Mouse (Mus musculus): Measurements from ENCODE around the gene Slc44a3. TPM values are rescaled to one million over a fixed set of nuclear protein-coding genes. Genes with fewer than 3 reads are reported as not detected.
A peak's percentile ranks its signal among the peaks of the same experiment; 100 is the strongest.

The Slc44a3 gene
- total RNA-seq, 2 experiments from 2014 or later = 0.32 to 0.74 TPM

- DNase-seq = no peak
- intact Hi-C loops (cut with DNase I) = no loop called here
Observed at GRCm38 (mm10) chr3:121465795-121466194, 66.4 kb downstream of the Slc44a3 start.

DNA sequence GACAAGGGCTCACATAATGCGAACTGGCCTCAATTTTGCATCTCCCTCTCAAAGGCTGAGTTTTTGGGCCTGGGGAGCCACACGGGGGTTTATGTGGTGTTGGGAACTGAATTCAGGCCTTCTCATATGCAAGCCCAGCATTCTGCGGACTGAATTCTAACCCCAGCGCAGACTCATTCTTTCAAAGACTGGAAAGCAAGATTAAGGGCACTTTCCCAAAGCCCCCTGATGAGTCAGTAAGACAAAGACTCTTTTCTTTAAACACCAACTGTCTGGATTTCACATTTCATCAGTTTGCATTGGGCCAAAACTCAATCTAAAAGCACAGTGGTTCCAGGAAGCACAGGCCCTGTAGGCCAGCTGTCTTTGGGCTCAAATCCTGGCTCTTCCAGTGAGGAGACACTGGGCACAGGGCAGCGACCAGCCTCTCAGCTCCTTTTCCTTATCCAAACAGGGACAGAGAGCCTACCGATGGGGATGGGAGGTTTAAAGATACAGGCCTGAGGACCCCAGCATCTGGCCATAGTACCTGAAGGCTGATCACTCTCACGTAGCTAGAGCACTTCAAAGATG lies 67.4 kb downstream of the Slc44a3 start:
- intact Hi-C loops (cut with DNase I) = no loop called here
- peak; percentile 31 to 39 for DNase-seq

DNA sequence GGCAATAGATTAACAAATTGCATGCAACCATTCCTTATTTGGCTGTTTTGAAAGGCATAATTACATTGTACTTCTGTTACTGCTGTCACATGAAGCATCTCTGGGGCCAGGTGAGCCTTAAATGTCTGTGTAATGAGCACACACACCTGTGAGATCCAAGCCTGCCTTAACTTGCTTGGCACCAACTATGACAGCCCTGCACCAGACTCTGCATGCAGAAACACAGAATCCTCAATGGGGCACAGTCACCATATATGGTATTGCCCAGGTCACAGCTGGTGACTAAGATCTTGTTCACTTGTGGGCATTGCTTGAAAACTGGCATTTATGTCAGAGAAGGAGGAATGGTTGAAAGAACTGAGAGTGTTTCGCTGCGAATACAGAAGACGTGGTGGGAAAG lies 69.4 kb downstream of the Slc44a3 start:
- intact Hi-C loops (cut with DNase I) = no loop called here
- no peak for DNase-seq

GRCm38 (mm10) chr3:121461477-121461876 lies 70.7 kb downstream of the Slc44a3 start:
- intact Hi-C loops (cut with DNase I) = no loop called here
- DNase-seq = no peak

DNA sequence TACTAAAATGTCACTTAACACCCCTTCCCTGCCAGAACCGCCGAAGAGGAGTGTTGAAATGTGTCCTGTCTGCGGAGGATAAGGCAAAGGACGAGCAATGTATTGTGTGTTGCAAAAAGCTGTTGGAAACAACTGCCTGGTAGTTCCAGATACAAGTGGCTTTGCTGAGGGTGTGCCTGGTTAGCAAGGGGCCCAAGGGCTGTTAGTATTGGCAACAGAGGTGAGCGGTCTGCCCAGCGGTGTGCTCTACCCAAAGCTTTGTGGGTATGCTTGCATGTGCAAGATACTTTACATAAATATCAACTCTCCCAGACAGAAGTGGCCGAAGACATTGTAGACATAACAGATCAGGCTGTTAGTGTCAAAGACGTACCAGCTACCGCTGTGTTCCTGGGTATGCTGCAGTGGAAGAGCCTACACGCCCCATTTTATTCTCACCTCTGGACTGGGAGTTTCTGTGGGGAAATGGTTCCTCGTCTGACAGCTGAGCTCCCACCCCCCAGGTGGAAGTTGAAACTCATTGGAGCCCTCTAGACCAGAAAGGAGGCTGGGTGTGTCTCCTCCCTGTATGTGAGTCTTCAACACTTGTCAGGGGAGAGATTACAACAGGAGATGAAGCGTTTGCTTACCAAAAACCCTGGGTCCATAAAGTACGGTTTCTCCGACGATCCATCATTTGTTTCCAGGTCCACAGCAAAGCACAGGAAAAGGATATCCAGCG lies 71.6 kb downstream of the Slc44a3 start:
- DNase-seq = no peak
- intact Hi-C loops (cut with DNase I) = no loop called here

DNA sequence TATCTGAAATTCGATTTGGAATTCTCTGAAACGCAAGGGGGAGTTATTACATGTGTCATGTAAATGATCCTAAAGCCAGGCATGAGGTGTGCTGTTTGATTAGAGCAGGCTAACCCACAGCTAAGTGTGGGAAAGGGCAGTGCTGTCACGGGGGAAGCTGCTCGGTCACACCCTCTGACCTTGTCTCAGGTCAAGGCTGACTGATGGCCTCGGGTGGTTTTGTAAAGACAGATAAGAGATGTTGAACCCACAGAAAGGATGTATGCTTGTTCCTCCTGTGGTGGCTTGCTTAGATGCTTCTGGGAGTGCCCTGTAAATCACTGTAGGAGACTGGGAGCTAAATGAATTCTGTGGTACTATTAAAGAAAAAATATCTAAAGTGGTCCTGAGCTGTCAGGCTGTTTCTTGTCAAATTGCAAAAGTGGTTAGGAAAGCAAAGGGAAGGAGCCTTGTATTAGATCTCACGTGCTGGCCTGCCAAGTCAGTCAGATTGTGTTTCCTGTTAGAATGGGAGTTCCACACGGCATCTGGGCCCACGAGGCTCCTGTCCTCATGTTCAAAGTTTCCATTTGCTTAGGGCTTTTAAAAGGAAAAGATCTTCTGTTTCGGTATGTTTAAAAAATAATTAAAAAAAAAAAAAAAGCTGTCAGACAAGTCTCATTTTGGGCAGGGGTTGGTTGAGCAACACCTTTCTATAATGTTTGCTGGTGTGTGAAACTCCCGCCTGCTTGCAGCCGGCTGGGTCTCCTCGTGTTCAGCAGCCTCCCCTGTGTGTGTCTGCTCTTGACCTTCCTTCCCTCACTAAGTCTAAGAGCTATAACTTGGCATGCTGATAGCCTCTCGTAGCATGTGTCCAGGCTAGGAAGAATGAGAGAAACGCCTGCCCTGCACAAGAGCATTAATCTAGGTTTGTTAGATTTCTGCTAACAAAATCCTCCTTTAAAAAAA lies 73.4 kb downstream of the Slc44a3 start:
- intact Hi-C loops (cut with DNase I) = no loop called here
- DNase-seq = no peak

DNA sequence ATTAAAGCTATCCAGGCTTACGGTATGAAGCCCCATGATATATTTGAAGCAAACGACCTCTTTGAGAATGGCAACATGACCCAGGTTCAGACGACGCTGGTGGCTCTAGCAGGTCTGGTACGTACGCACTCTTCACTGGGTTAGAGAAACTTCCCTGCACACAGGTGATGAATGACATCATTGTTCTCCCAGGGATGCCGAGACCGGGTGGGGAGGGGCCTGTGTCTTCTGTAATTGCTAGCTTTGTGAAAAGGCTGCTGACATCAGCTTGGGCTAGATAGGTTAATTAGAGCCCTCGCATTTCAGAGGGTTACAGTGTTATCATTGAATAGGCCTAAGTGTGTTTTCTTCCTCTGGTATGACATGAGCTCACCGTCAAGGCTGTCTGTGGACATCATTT lies 80.8 kb downstream of the Slc44a3 start:
- intact Hi-C loops (cut with DNase I) = no loop called here
- DNase-seq = no peak

DNA sequence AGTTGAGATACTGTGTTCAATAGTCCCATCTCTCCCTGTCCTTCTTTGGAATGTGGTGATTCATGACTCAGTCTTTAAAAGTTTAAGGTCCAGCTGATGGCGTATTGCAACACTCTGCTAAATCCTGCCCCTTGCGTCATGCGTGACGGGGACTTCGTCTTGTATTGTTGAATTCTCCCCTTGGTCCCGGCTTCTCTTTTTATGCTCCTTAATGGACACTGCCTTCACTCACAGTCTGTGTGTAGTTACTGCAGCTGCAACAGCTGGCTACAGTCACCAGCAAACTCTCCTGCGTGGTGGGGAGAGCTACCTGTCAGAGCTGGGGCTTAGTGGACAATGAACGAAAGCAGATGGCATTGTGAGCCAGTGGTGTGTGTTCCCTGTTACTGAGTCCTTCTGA lies 82.7 kb downstream of the Slc44a3 start:
- intact Hi-C loops (cut with DNase I) = no loop called here
- peak in 1 of 2 experiments; percentile 39 for DNase-seq

- intact Hi-C loops (cut with DNase I) = no loop called here
- DNase-seq = no peak
Observed at GRCm38 (mm10) chr3:121448606-121449005, 83.6 kb downstream of the Slc44a3 start.

DNA sequence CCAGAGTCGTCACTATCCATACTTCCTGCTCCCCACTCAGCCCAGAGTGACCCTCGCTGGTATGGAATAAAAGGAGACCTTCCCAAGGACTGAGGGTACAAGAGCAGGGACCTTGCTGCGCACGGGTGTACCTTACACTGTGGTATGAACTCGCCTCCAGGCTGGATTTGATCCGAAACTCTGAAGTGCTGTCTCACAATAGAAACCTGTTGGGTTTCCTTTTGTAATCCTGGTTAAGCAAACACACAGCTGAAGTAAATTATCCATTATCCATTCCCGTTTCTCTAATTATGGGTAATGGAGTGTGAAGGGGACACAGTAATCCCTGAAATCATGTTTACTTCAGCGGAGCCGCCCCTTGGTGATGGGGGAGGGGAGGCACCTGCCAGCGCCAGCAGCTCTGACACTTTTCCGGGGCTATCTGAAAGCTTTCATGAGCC lies 84.2 kb downstream of the Slc44a3 start:
- DNase-seq = no peak
- intact Hi-C loops (cut with DNase I) = no loop called here

DNA sequence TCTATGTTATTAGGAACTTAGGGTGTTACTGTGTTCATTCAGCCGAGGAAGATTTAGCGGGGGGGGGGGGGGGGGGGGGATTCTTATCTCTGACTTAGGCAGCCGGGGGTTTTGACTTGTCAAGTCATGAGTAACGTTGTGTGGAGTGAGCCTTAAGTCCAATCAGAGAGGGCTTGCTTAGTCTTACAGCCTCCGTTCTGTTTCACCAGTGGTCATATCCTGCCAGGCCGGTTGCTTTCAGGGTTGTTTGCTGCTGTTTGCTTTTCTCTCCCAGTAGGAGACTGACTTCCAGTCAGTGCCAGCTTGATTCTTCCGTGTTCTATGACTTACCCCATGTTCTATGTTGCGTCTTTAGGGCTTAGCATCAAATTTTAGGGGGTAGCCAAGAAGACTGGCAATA lies 85.8 kb downstream of the Slc44a3 start:
- intact Hi-C loops (cut with DNase I) = no loop called here
- DNase-seq = no peak

DNA sequence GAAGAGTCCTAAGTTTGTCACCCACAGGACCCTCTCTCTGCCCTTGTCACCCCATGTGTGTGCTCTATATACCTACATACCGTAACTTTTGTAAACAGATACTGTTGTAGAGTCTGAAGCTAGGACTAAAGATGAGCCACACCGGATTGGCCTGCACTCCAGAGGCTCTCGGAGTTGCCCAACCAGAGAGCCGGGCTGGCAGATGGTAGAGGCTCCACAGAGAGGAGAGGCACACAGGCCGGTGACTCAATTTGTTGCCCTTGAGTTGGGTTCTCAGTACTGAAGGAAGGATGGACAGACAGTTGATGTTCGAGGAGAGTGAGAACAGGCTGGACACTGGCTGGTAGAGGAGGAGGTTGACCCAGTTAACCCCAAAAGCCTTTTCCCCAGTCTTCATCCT lies 87.8 kb downstream of the Slc44a3 start:
- intact Hi-C loops (cut with DNase I) = loop anchor here (2.0 kb wide), 1 partner anchor 18 kb away; the partner anchor contains the start of gene Cnn3
- DNase-seq = no peak

DNA sequence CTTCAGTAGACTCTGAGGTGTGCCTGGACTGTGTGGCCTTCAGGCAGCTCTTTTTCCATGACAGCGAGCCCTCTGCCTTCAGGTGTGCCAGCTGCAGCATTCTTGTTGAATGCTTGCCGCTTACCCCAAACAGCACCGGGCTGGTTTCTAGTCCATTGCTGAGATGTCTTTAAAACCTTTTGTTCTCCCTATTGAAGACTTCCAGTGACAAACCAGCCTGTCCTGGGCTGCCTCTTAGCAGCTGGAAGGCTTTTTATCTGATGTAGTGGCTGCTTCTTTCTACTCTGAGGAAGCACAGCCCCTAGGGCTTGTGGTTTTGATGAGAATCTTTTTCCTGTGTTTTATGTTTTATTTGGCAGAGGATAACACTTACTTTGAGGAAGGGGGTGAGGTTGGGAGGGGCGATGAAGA lies 88.3 kb downstream of the Slc44a3 start:
- intact Hi-C loops (cut with DNase I) = loop anchor here (2.0 kb wide), 1 partner anchor 17 kb away; the partner anchor contains the start of gene Cnn3
- DNase-seq = no peak

DNA sequence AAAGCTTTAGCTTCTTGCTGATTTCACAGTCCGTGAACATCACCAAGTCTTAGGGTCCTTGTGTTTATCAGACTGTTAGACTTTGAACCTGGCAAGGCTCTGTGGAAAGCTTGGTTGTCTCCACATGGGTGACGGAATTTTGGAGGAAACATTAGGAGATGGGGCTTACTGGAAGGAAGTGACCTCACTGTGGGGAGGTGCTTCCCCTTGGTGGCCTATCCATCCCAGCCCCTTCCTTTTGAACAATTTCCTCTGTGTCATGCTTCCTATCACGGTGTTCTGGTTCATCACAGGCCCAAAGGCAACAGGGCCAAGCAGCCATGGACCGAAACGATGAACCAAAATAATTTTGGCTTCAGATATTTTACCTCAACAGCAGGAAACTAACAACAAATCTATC lies 89.9 kb downstream of the Slc44a3 start:
- no peak for DNase-seq
- intact Hi-C loops (cut with DNase I) = no loop called here

DNA sequence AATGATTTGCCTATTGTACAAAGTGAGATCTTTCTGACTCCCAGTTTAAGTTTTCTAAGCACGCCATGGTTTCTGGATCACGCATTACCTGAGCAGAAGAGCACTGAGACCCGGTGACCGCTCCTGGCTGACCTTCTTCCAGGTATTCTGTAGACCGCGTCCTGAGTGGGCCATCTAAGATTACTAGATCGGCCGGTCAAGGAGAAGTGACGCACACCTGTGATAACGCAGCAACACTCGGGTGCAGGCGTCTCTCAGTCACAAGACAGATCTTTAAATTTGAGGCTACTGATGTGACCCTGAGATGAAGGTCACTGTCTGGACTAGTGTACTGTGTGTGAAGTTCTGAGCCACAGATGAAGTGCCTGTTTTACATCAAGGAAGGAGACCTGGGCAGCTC lies 90.7 kb downstream of the Slc44a3 start:
- intact Hi-C loops (cut with DNase I) = no loop called here

GRCm38 (mm10) chr3:121439623-121440161 lies 92.5 kb downstream of the Slc44a3 start:
- peak in 1 of 2 experiments; percentile 30 for DNase-seq
- intact Hi-C loops (cut with DNase I) = no loop called here

More for the DNA sequence above, 90.7 kb downstream of the Slc44a3 start:
- DNase-seq = no peak

DNA sequence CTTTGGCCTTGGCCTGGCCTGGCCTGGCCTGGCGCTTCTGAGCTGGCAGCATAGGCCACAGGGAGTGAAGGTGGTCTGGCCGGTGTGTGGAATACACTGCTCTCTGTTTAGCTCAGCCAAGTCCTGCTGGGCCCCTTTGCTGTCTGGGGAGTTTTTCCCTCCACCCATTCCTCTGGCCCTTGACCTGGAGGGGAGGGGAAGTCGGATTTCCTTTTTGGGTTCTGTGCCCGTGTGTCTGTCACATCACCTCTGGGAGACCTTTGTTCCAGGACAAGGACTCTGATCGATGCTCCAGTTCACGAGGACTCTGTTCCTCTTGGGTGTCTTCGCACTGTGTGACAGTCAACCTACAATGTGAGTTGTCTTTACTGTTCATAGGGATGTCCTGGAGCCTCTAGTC lies 94.2 kb downstream of the Slc44a3 start:
- intact Hi-C loops (cut with DNase I) = no loop called here
- DNase-seq = no peak

DNA sequence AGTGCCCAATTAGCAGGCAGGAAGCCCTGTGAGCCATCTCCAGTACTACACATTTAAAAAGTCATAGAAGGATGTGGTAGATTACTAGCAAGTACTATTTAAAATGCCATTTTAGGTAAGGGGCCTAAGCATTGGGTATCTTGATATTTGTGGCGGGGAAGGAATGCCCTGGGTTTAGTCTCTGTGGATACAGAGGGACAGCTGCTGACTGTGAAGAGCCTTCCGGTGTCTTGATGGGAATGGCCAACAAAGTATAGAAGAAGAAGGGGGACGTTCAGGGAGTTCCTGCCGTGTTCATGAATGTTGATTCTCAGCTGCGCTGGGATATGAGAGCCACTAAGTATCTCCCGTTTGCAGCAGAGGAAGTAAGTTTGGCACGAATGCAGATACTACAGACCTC lies 95.1 kb downstream of the Slc44a3 start:
- intact Hi-C loops (cut with DNase I) = no loop called here
- DNase-seq = no peak

- no peak for DNase-seq
- intact Hi-C loops (cut with DNase I) = no loop called here
Observed at GRCm38 (mm10) chr3:121435296-121435695, 96.9 kb downstream of the Slc44a3 start.

DNA sequence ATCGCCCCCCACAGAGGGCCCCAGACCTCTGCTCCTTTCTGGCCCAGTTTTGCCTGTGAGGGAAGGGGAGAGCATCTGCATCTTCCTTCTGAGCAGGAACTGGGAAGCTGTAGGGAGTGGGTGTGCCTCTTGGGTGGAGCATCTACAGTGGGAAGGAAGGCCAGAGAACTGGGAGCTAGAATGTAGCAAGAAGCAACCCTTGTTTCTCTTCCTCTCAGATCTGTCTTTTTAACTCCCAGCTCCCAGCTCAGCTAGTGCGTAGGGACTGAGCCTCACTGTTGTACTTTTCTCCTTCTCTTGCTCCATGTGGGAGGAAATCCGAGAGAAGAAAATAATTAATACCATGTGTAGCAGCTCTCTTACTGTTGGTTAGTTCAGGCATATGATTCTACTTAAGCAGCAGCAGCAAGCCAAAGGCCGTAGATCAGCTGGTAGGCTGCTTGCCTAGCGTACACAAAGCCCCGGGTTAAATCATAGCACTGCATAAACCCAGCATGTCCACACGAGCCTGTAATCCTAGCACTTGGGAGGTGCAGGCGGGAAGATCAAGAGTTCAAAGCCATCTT lies 98.2 kb downstream of the Slc44a3 start:
- intact Hi-C loops (cut with DNase I) = no loop called here
- peak; percentile 46 to 52 for DNase-seq

DNA sequence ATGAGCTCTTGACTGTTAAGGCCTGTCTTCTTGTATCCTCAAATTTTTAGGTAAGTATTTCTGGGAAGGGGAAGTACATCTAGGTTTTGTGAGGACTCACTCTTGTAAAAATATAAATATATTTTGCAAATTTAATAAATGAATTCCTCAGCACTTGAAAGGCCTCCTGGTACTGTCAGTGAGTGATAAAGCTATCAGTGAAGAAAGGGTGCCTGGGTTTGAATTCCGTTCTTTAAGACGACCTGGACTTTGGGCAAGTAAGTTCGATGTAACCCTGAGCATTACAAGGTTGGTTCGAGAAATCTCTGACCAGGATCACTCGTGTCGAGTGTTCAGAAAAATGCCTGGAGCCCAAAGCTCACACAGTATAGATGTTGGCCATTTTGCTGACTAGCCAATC lies 98.8 kb downstream of the Slc44a3 start:
- intact Hi-C loops (cut with DNase I) = no loop called here
- DNase-seq = no peak

Data from heart, postnatal 10 days (tissue).